Mouse (Mus musculus) gastrocnemius, postnatal 25 days (tissue): Measurements from ENCODE around the gene Krt8. TPM values are rescaled to one million over a fixed set of nuclear protein-coding genes. Genes with fewer than 3 reads are reported as not detected.

Experiments used
- DNase-seq: peaks from one replicate; pipeline ENCODE4 v3.0.0; 2022
- total RNA-seq, 2 experiments: library from RNA; stranded (reverse); gene quantifications; 1 replicate in 1 of 2; 2 replicates in 1 of 2; pipeline ENCODE4 v1.2.3; 2021

Krt8 gene
- total RNA-seq, 2 experiments from 2014 or later: 0.13 to 0.19 TPM

- DNase-seq: no peak
Measured at GRCm38 (mm10) chr15:102007097-102008069, 3.1 kb upstream of the Krt8 start.

- no peak for DNase-seq
Measured at GRCm38 (mm10) chr15:102006317-102006716, 2.0 kb upstream of the Krt8 start.

GRCm38 (mm10) chr15:102005290-102005689, 1.0 kb upstream of the Krt8 start:
- DNase-seq: no peak

- DNase-seq: no peak
Measured at GRCm38 (mm10) chr15:102003516-102003915, 766 bp downstream of the Krt8 start.

GRCm38 (mm10) chr15:102002646-102003488, 1.4 kb downstream of the Krt8 start:
- peak; percentile 40 for DNase-seq

- DNase-seq: no peak
Measured at GRCm38 (mm10) chr15:101999676-102000335, 4.5 kb downstream of the Krt8 start.

GRCm38 (mm10) chr15:101999156-101999555, 5.1 kb downstream of the Krt8 start:
- no peak for DNase-seq

- peak; percentile 27 for DNase-seq
Measured at GRCm38 (mm10) chr15:101996450-101997078, 7.7 kb downstream of the Krt8 start.

GRCm38 (mm10) chr15:101995484-101996236, 8.6 kb downstream of the Krt8 start:
- no peak for DNase-seq

- DNase-seq: no peak
Measured at GRCm38 (mm10) chr15:101994365-101994764, 9.9 kb downstream of the Krt8 start.

GRCm38 (mm10) chr15:101990946-101991345, 13.3 kb downstream of the Krt8 start:
- no peak for DNase-seq

- no peak for DNase-seq
Measured at GRCm38 (mm10) chr15:101988714-101989113, 15.6 kb downstream of the Krt8 start.

- peak; percentile 50 for DNase-seq
Measured at GRCm38 (mm10) chr15:101988119-101988518, 16.2 kb downstream of the Krt8 start.

GRCm38 (mm10) chr15:101984746-101985145, 19.5 kb downstream of the Krt8 start:
- DNase-seq: no peak

GRCm38 (mm10) chr15:101983949-101984601, 20.2 kb downstream of the Krt8 start:
- DNase-seq: peak; percentile 86

- no peak for DNase-seq
Measured at GRCm38 (mm10) chr15:101983315-101983948, 20.9 kb downstream of the Krt8 start.

GRCm38 (mm10) chr15:101980849-101981248, 23.4 kb downstream of the Krt8 start:
- peak; percentile 41 for DNase-seq

- DNase-seq: peak; percentile 95
Measured at GRCm38 (mm10) chr15:101977043-101977726, 27.1 kb downstream of the Krt8 start.

GRCm38 (mm10) chr15:101976641-101977040, 27.6 kb downstream of the Krt8 start:
- DNase-seq: no peak
